In the genomic region with DNA sequence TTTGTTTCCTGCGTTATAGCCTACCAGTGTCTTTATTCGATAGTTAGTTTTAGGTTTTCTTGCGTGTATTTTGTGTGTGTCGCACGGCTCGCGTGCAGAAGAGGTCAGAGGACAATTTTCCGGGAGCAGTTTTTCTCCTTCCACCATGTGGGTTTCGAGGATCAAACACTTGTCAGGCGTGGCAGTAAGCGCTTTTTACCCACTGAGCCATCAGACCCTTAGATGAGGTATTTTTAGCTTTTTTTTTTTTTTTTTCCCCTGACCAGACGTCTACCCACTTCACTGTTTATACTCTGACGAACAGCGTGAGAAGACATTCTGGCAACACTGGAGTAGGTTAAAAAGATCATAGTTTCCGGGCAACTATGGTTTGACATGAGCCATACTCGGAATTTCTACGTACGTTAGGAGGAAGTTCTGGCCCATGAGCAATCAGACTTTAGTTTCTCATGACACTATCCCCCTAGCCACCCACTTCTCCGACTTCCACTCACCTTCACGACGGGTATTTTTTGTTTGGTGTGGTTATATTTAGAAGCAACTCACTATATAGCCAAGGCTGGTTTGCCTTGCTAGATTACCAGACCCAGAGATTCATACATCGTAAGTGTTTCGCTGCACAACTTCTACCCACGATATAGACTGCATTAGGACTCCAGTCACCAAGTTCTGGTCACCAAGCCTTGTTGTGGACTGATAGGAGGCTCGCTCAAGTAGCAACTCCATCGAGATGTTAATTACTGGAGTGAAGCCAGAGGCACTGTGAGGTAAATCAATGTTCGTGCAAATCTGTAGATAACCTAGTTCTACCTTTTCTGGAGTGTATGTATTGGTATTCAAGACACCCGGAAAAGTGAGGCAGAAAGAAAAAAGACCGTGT, we compare ENCODE assay signal across 8 mouse cellular contexts. TPM values are rescaled to one million over a fixed set of nuclear protein-coding genes. Genes with fewer than 3 reads are reported as not detected.
DNase-seq lines count a peak whose midpoint lies in the region; ATAC-seq and TF ChIP-seq lines count a peak whose summit lies in the region.

No protein-coding gene starts in this region.

- DNase-seq in embryo, embryonic 10.5 days (ENCODE audit: low spot score): peak; percentile 4
- DNase-seq in embryo, embryonic 10 days (ENCODE audit: low spot score): no peak
- DNase-seq in CD4-positive, CD25-positive, alpha-beta regulatory T cell, adult 2 months (ENCODE audit: low read depth, low spot score): peak; percentile 70
- no peak for DNase-seq in thymus, postnatal 25 days
- DNase-seq in adrenal gland, postnatal 36 days: no peak

- peak overlapping the region; percentile 90 for H3K27ac ChIP-seq in intestine, postnatal 0 days (ENCODE audit: low read depth, low read length)

- no peak for TF ChIP-seq CTCF in intestine, postnatal 0 days (IDR thresholded peaks at IDR 0.05; ENCODE audit: low read depth)

- H3K4me1 ChIP-seq in intestine, postnatal 0 days (replicated peaks; ENCODE audit: control insufficient read depth, insufficient read depth, low read length): no peaks in the 10 kb centered on the region

- H3K4me3 ChIP-seq in intestine, postnatal 0 days (ENCODE audit: low read depth, low read length): peak overlapping the region; percentile 69

- H3K36me3 ChIP-seq in intestine, postnatal 0 days (ENCODE audit: control insufficient read depth, insufficient read depth): no peaks in the 10 kb centered on the region

- WGBS in intestine, postnatal 0 days: 14% methylated on average over 29 of the region's 29 CpGs

- peak overlapping the region; percentile 76 for H3K9ac ChIP-seq in intestine, postnatal 0 days (ENCODE audit: low read depth, low read length)

- H3K4me2 ChIP-seq in intestine, postnatal 0 days (replicated peaks; ENCODE audit: low read depth): peak overlapping the region; percentile 79

- no peaks in the 10 kb centered on the region for H3K27me3 ChIP-seq in intestine, postnatal 0 days (replicated peaks; ENCODE audit: control insufficient read depth, insufficient read depth, low read length)

- H3K9me3 ChIP-seq in intestine, postnatal 0 days (ENCODE audit: control insufficient read depth): no peaks in the 10 kb centered on the region

- peak; percentile 41; the same call in 1 of the 2 replicates for ATAC-seq in erythroblast, adult 5-6 weeks (replicated peaks; ENCODE audit: low FRiP score, poor library complexity, severe bottlenecking)
- ATAC-seq in intestine, postnatal 0 days: peak; percentile 7
- peak; percentile 41; the same call in 1 of the 2 replicates for ATAC-seq in monocyte, adult 5-6 weeks (replicated peaks; ENCODE audit: insufficient number of reproducible peaks, low FRiP score, low TSS enrichment, poor library complexity, severe bottlenecking)

RNA-seq across cellular contexts. Expression of gene Arih2, which starts 0.6 kb away (rescaled TPM):
- 36.6 and 115 TPM in 2 replicates for total RNA-seq in erythroblast, adult 5-6 weeks (2015; ENCODE audit: low replicate concordance)
- total RNA-seq in erythroblast, adult 5-6 weeks (2017; ENCODE audit: low replicate concordance): 83.3 and 101 TPM in 2 replicates
- polyA plus RNA-seq in intestine, postnatal 0 days (2015; fragmentation: Nextera tagmentation; extraction: Ambion mirVana): 22.6 and 25.1 TPM in 2 replicates
- 163 to 214 TPM (median 169 TPM) in 3 replicates for total RNA-seq in monocyte, adult 5-6 weeks (2017)
- total RNA-seq in adrenal gland, postnatal 36 days (2021): 10 to 100 TPM; 62.2 to 65.6 TPM

RNA-seq across cellular contexts. Expression of gene Slc25a20, which starts 12.1 kb away (rescaled TPM):
- 4.2 and 6.5 TPM in 2 replicates for total RNA-seq in erythroblast, adult 5-6 weeks (2015; ENCODE audit: low replicate concordance)
- 2.2 and 4.9 TPM in 2 replicates for total RNA-seq in erythroblast, adult 5-6 weeks (2017; ENCODE audit: low replicate concordance)
- 159 TPM in 2 replicates for polyA plus RNA-seq in intestine, postnatal 0 days (2015; fragmentation: Nextera tagmentation; extraction: Ambion mirVana)
- total RNA-seq in monocyte, adult 5-6 weeks (2017): 41.3 to 54.1 TPM (median 43.3 TPM) in 3 replicates
- total RNA-seq in adrenal gland, postnatal 36 days (2021): 100 to 1,000 TPM; 112 to 140 TPM

RNA-seq across cellular contexts. Expression of gene Prkar2a, which starts 39.3 kb away (rescaled TPM):
- 2.9 and 5.9 TPM in 2 replicates for total RNA-seq in erythroblast, adult 5-6 weeks (2015; ENCODE audit: low replicate concordance)
- total RNA-seq in erythroblast, adult 5-6 weeks (2017; ENCODE audit: low replicate concordance): 1.4 and 3.1 TPM in 2 replicates
- polyA plus RNA-seq in intestine, postnatal 0 days (2015; fragmentation: Nextera tagmentation; extraction: Ambion mirVana): 28.3 and 31.8 TPM in 2 replicates
- 13.1 to 24.5 TPM (median 23.8 TPM) in 3 replicates for total RNA-seq in monocyte, adult 5-6 weeks (2017)
- total RNA-seq in adrenal gland, postnatal 36 days (2021): 10 to 100 TPM; 28.9 to 34.9 TPM

RNA-seq across cellular contexts. Expression of gene P4htm, which starts 52.3 kb away (rescaled TPM):
- not detected in 2 replicates for total RNA-seq in erythroblast, adult 5-6 weeks (2015; ENCODE audit: low replicate concordance)
- total RNA-seq in erythroblast, adult 5-6 weeks (2017; ENCODE audit: low replicate concordance): 1.8 TPM in 1 of 2 replicates, not detected in the other
- 2.8 and 2.9 TPM in 2 replicates for polyA plus RNA-seq in intestine, postnatal 0 days (2015; fragmentation: Nextera tagmentation; extraction: Ambion mirVana)
- 0.75 to 2.6 TPM (median 0.87 TPM) in 3 replicates for total RNA-seq in monocyte, adult 5-6 weeks (2017)
- 1 to 10 TPM; 5.6 to 6.3 TPM for total RNA-seq in adrenal gland, postnatal 36 days (2021)

Comparison
In these comparisons a context has a peak if more than half of its experiments do, and no peak if none do; other contexts are left out.
1. DNase-seq: peak in embryo, embryonic 10.5 days (single experiment) and CD4-positive, CD25-positive, alpha-beta regulatory T cell, adult 2 months (single experiment); none in embryo, embryonic 10 days (single experiment), thymus, postnatal 25 days (single experiment) and adrenal gland, postnatal 36 days (0 of 2).
2. Peak in every context shown above with its lines, with median percentiles within 50 percentile points of each other: ATAC-seq.